Mouse (Mus musculus): Measurements from ENCODE around the gene Cemip. TPM values are rescaled to one million over a fixed set of nuclear protein-coding genes. Genes with fewer than 3 reads are reported as not detected.

Gene Cemip
- total and polyA plus RNA-seq, 2 experiments from 2014 or later = 0.34 to 4.4 TPM

GRCm38 (mm10) chr7:84018291-84019266, 67.7 kb downstream of the Cemip start:
- H3K9me3 ChIP-seq (ENCODE audit: low read length) = no peaks in the 10 kb centered on the region
- no peak for ATAC-seq
- H3K4me2 ChIP-seq (ENCODE audit: low read depth) = no peak overlapping the region
- TF ChIP-seq CTCF (IDR thresholded peaks at IDR 0.05; ENCODE audit: low read depth) = no peak
- H3K27ac ChIP-seq (ENCODE audit: low read depth, low read length) = no peak overlapping the region
- no peaks in the 10 kb centered on the region for H3K4me1 ChIP-seq (ENCODE audit: insufficient read depth)
- H3K4me3 ChIP-seq (ENCODE audit: low read depth, low read length) = no peak overlapping the region
- no peaks in the 10 kb centered on the region for H3K36me3 ChIP-seq (ENCODE audit: insufficient read depth)
- DNase-seq = no peak
- WGBS = 66% methylated on average over 5 of the region's 5 CpGs
- H3K9ac ChIP-seq = no peak overlapping the region
- no peaks in the 10 kb centered on the region for H3K27me3 ChIP-seq (ENCODE audit: insufficient read depth, low read length)

- no peak overlapping the region for H3K4me2 ChIP-seq (ENCODE audit: low read depth)
- no peak for TF ChIP-seq CTCF (IDR thresholded peaks at IDR 0.05; ENCODE audit: low read depth)
- no peaks in the 10 kb centered on the region for H3K4me1 ChIP-seq (ENCODE audit: insufficient read depth)
- WGBS = 84% methylated on average over 1 of the region's 1 CpGs
- H3K27ac ChIP-seq (ENCODE audit: low read depth, low read length) = no peak overlapping the region
- no peaks in the 10 kb centered on the region for H3K36me3 ChIP-seq (ENCODE audit: insufficient read depth)
- no peak overlapping the region for H3K4me3 ChIP-seq (ENCODE audit: low read depth, low read length)
- H3K9ac ChIP-seq = no peak overlapping the region
- H3K9me3 ChIP-seq (ENCODE audit: low read length) = no peaks in the 10 kb centered on the region
- H3K27me3 ChIP-seq (ENCODE audit: insufficient read depth, low read length) = no peaks in the 10 kb centered on the region
- no peak for ATAC-seq
- no peak for DNase-seq
These were observed 71.3 kb downstream of the Cemip start for GRCm38 (mm10) chr7:84015050-84015449.

- TF ChIP-seq CTCF (IDR thresholded peaks at IDR 0.05; ENCODE audit: low read depth) = no peak
- Histone ChIP-seq H3K27ac (ENCODE audit: low read depth, low read length) (no peak overlapping the region), H3K27me3 (ENCODE audit: insufficient read depth, low read length) (no peaks in the 10 kb centered on the region), H3K36me3 (ENCODE audit: insufficient read depth) (no peaks in the 10 kb centered on the region), H3K9me3 (ENCODE audit: low read length) (no peaks in the 10 kb centered on the region), H3K9ac (no peak overlapping the region), H3K4me2 (ENCODE audit: low read depth) (no peak overlapping the region), H3K4me1 (ENCODE audit: insufficient read depth) (no peaks in the 10 kb centered on the region), H3K4me3 (ENCODE audit: low read depth, low read length) (no peak overlapping the region)
- ATAC-seq (no peak), DNase-seq (no peak)
- WGBS = 83% methylated on average over 4 of the region's 4 CpGs
These were observed 72.6 kb downstream of the Cemip start for GRCm38 (mm10) chr7:84013656-84014055.

- WGBS = 68% methylated on average over 6 of the region's 6 CpGs
- no peak overlapping the region for H3K4me2 ChIP-seq (ENCODE audit: low read depth)
- H3K9ac ChIP-seq = no peak overlapping the region
- H3K4me1 ChIP-seq (ENCODE audit: insufficient read depth) = no peaks in the 10 kb centered on the region
- no peaks in the 10 kb centered on the region for H3K36me3 ChIP-seq (ENCODE audit: insufficient read depth)
- no peaks in the 10 kb centered on the region for H3K9me3 ChIP-seq (ENCODE audit: low read length)
- no peak overlapping the region for H3K4me3 ChIP-seq (ENCODE audit: low read depth, low read length)
- TF ChIP-seq CTCF (IDR thresholded peaks at IDR 0.05; ENCODE audit: low read depth) = no peak
- DNase-seq = no peak
- no peaks in the 10 kb centered on the region for H3K27me3 ChIP-seq (ENCODE audit: insufficient read depth, low read length)
- no peak for ATAC-seq
- no peak overlapping the region for H3K27ac ChIP-seq (ENCODE audit: low read depth, low read length)
These were observed 81.9 kb downstream of the Cemip start for GRCm38 (mm10) chr7:84004357-84004756.

- H3K4me1 ChIP-seq (ENCODE audit: insufficient read depth) = no peaks in the 10 kb centered on the region
- no peaks in the 10 kb centered on the region for H3K9me3 ChIP-seq (ENCODE audit: low read length)
These were observed 84.8 kb downstream of the Cemip start for GRCm38 (mm10) chr7:84001516-84001915.

GRCm38 (mm10) chr7:84000671-84001070, 85.6 kb downstream of the Cemip start:
- H3K9me3 ChIP-seq (ENCODE audit: low read length) = no peaks in the 10 kb centered on the region
- H3K27ac ChIP-seq (ENCODE audit: low read depth, low read length) = peak overlapping the region; percentile 66; the same call in 1 of the 2 replicates
- H3K4me1 ChIP-seq (ENCODE audit: insufficient read depth) = no peaks in the 10 kb centered on the region
- DNase-seq = no peak
- H3K9ac ChIP-seq = no peak overlapping the region
- H3K4me3 ChIP-seq (ENCODE audit: low read depth, low read length) = no peak overlapping the region
- no peaks in the 10 kb centered on the region for H3K36me3 ChIP-seq (ENCODE audit: insufficient read depth)
- no peak overlapping the region for H3K4me2 ChIP-seq (ENCODE audit: low read depth)
- TF ChIP-seq CTCF (IDR thresholded peaks at IDR 0.05; ENCODE audit: low read depth) = no peak
- WGBS = 93% methylated on average over 2 of the region's 2 CpGs
- H3K27me3 ChIP-seq (ENCODE audit: insufficient read depth, low read length) = no peaks in the 10 kb centered on the region
- no peak for ATAC-seq

More at GRCm38 (mm10) chr7:84001516-84001915, 84.8 kb downstream of the Cemip start:
- Histone ChIP-seq H3K36me3 (ENCODE audit: insufficient read depth) (no peaks in the 10 kb centered on the region), H3K27me3 (ENCODE audit: insufficient read depth, low read length) (no peaks in the 10 kb centered on the region), H3K4me2 (ENCODE audit: low read depth) (no peak overlapping the region), H3K4me3 (ENCODE audit: low read depth, low read length) (no peak overlapping the region), H3K9ac (no peak overlapping the region), H3K27ac (ENCODE audit: low read depth, low read length) (peak overlapping the region; percentile 66)
- DNase-seq (peak; percentile 77), ATAC-seq (peak; percentile 92)
- 55% methylated on average over 3 of the region's 3 CpGs for WGBS
- TF ChIP-seq CTCF (IDR thresholded peaks at IDR 0.05; ENCODE audit: low read depth) = no peak

GRCm38 (mm10) chr7:83999647-84000046, 86.7 kb downstream of the Cemip start:
- H3K4me2 ChIP-seq (ENCODE audit: low read depth) = no peak overlapping the region
- ATAC-seq = no peak
- no peak for DNase-seq
- H3K4me1 ChIP-seq (ENCODE audit: insufficient read depth) = no peaks in the 10 kb centered on the region
- no peak overlapping the region for H3K4me3 ChIP-seq (ENCODE audit: low read depth, low read length)
- H3K9ac ChIP-seq = no peak overlapping the region
- H3K9me3 ChIP-seq (ENCODE audit: low read length) = no peaks in the 10 kb centered on the region
- TF ChIP-seq CTCF (IDR thresholded peaks at IDR 0.05; ENCODE audit: low read depth) = no peak
- 100% methylated on average over 1 of the region's 1 CpGs for WGBS
- H3K27me3 ChIP-seq (ENCODE audit: insufficient read depth, low read length) = no peaks in the 10 kb centered on the region
- no peaks in the 10 kb centered on the region for H3K36me3 ChIP-seq (ENCODE audit: insufficient read depth)
- no peak overlapping the region for H3K27ac ChIP-seq (ENCODE audit: low read depth, low read length)

Measured in forebrain, postnatal 0 days (tissue).